Mouse (Mus musculus) liver, embryonic 16.5 days (tissue): ENCODE measurements around the gene Zbtb42. TPM values are rescaled to one million over a fixed set of nuclear protein-coding genes. Genes with fewer than 3 reads are reported as not detected.
A peak's percentile ranks its signal among the peaks of the same experiment; 100 is the strongest.

Experiments
- ATAC-seq: fragments of 200-750 bp; cut with Nextera tagmentation; 2 replicates; pipeline ENCODE4 v1.8.0; 2017; ENCODE audit warnings: low read depth, mild to moderate bottlenecking, moderate number of reproducible peaks, moderate library complexity
- H3K27ac ChIP-seq: fragments of 300-500 bp; sonication (generic); 2 replicates; pipeline ENCODE4 v1.5.1; 2014; ENCODE audit warnings: mild to moderate bottlenecking, low read length
- H3K27me3 ChIP-seq: fragments of 300-500 bp; sonication (generic); 2 replicates; pipeline ENCODE4 v1.6.1; 2014; ENCODE audit warnings: low read depth, low read length, mixed read lengths; ENCODE audit not compliant: control insufficient read depth, insufficient read depth
- H3K36me3 ChIP-seq: fragments of 300-500 bp; sonication (generic); 2 replicates; pipeline ENCODE4 v1.6.1; 2014; ENCODE audit warnings: mild to moderate bottlenecking; ENCODE audit not compliant: control insufficient read depth, insufficient read depth
- H3K4me1 ChIP-seq: fragments of 300-500 bp; sonication (generic); 2 replicates; pipeline ENCODE4 v1.6.1; 2014; ENCODE audit warnings: low read depth, low read length, mixed read lengths; ENCODE audit not compliant: control insufficient read depth
- H3K4me2 ChIP-seq: fragments of 300-500 bp; sonication (generic); 2 replicates; pipeline ENCODE4 v1.6.1; 2014; ENCODE audit warnings: low read depth, low read length, mixed read lengths
- H3K4me3 ChIP-seq: fragments of 300-500 bp; sonication (generic); 2 replicates; pipeline ENCODE4 v1.5.1; 2014; ENCODE audit warnings: low read depth, mild to moderate bottlenecking, low read length
- H3K9ac ChIP-seq: fragments of 300-500 bp; sonication (generic); 2 replicates; pipeline ENCODE4 v1.6.1; 2014; ENCODE audit warnings: low read depth, low read length
- H3K9me3 ChIP-seq: fragments of 300-500 bp; sonication (generic); replicated peaks from 2 replicates; pipeline ENCODE4 v1.6.1; 2016; ENCODE audit warnings: low read length; ENCODE audit not compliant: control insufficient read depth
- WGBS: fragments of 180-500 bp; shearing (Covaris S2); extraction: QIAGEN DNeasy Blood & Tissue Kit; methylation state at CpG from one replicate; pipeline ENCODE4 v1.1.7; 2014; ENCODE audit not compliant: insufficient replicate concordance; 5-methylcytosine and 5-hydroxymethylcytosine counted together
- polyA plus RNA-seq: library from polyadenylated mRNA; unstranded; fragments of >200 nt; fragmentation: Nextera tagmentation; extraction: Ambion mirVana; gene quantifications from 2 replicates; pipeline ENCODE4 v1.2.1, GENCODE M21; 2015

Gene Zbtb42
- polyA plus RNA-seq, 1 experiment from 2014 or later, result 1.5 TPM

- 0 out of 2 replicates have a peak, but pooled peaks cover under 1% of the 10 kb centered on the region for H3K36me3 ChIP-seq
- H3K4me2 ChIP-seq, result no peak overlapping the region
- 64% methylated on average over 5 of the region's 5 CpGs for WGBS
- H3K27ac ChIP-seq, result no peak overlapping the region
- H3K4me1 ChIP-seq, result no peaks in the 10 kb centered on the region; the same call in 1 of the 2 replicates
- H3K27me3 ChIP-seq, result no peaks in the 10 kb centered on the region
- no peaks in the 10 kb centered on the region for H3K9me3 ChIP-seq
- no peak overlapping the region for H3K4me3 ChIP-seq
- no peak overlapping the region for H3K9ac ChIP-seq
- no peak for ATAC-seq
Measured at GRCm38 (mm10) chr12:112664656-112665055, 14.0 kb upstream of the Zbtb42 start.

DNA sequence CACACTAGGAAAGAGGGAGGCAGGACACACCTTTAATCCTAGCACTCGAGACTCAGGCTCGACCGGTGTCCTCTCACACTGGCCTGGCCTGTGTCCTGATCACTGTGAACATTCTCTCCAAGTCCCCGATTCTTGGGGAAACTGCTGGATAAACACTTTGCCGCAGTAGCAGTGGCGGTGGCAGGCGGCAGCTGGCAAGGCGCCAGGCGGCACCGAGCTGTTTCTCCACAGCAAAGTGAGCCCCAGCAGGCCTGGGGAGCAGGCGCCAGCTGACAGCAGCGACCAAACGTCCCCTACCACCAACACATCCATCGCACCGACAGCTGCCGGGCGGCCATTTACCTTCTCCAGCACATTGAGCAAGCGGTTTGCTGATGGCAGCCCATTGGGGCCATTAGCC lies 13.2 kb upstream of the Zbtb42 start:
- H3K27me3 ChIP-seq, result no peaks in the 10 kb centered on the region
- no peak overlapping the region for H3K4me3 ChIP-seq
- no peak for ATAC-seq
- no peak overlapping the region for H3K4me2 ChIP-seq
- no peak overlapping the region for H3K9ac ChIP-seq
- H3K36me3 ChIP-seq, result no peaks in the 10 kb centered on the region
- no peaks in the 10 kb centered on the region for H3K9me3 ChIP-seq
- H3K4me1 ChIP-seq, result no peaks in the 10 kb centered on the region; the same call in 1 of the 2 replicates
- WGBS, result 76% methylated on average over 18 of the region's 18 CpGs
- no peak overlapping the region for H3K27ac ChIP-seq

GRCm38 (mm10) chr12:112665881-112666544 lies 12.6 kb upstream of the Zbtb42 start:
- WGBS, result 80% methylated on average over 9 of the region's 9 CpGs
- Histone ChIP-seq H3K27me3 (no peaks in the 10 kb centered on the region), H3K4me2 (no peak overlapping the region), H3K27ac (no peak overlapping the region), H3K9me3 (no peaks in the 10 kb centered on the region), H3K9ac (no peak overlapping the region), H3K4me3 (no peak overlapping the region), H3K4me1 (peaks cover 2% of the 10 kb centered on the region), H3K36me3 (no peaks in the 10 kb centered on the region)
- ATAC-seq, result no peak

GRCm38 (mm10) chr12:112667619-112668297 lies 10.9 kb upstream of the Zbtb42 start:
- Histone ChIP-seq H3K36me3 (no peaks in the 10 kb centered on the region), H3K4me3 (no peak overlapping the region), H3K4me1 (peaks cover 20% of the 10 kb centered on the region), H3K9me3 (no peaks in the 10 kb centered on the region), H3K27ac (no peak overlapping the region), H3K27me3 (no peaks in the 10 kb centered on the region), H3K9ac (no peak overlapping the region), H3K4me2 (no peak overlapping the region)
- 50% methylated on average over 10 of the region's 10 CpGs for WGBS
- no peak for ATAC-seq

GRCm38 (mm10) chr12:112670718-112671393 lies 7.8 kb upstream of the Zbtb42 start:
- Histone ChIP-seq H3K4me3 (no peak overlapping the region), H3K27ac (no peak overlapping the region; the same call in 1 of the 2 replicates), H3K4me1 (peaks cover 43% of the 10 kb centered on the region), H3K27me3 (no peaks in the 10 kb centered on the region), H3K4me2 (no peak overlapping the region), H3K9ac (no peak overlapping the region), H3K9me3 (no peaks in the 10 kb centered on the region), H3K36me3 (no peaks in the 10 kb centered on the region)
- no peak for ATAC-seq
- WGBS, result 46% methylated on average over 9 of the region's 9 CpGs

- H3K4me1 ChIP-seq, result peaks cover 43% of the 10 kb centered on the region
- H3K9ac ChIP-seq, result no peak overlapping the region
- no peak overlapping the region for H3K27ac ChIP-seq
- 76% methylated on average over 7 of the region's 7 CpGs for WGBS
- H3K4me3 ChIP-seq, result no peak overlapping the region
- H3K9me3 ChIP-seq, result no peaks in the 10 kb centered on the region
- ATAC-seq, result no peak
- H3K4me2 ChIP-seq, result no peak overlapping the region; the same call in 1 of the 2 replicates
- H3K27me3 ChIP-seq, result peaks cover under 1% of the 10 kb centered on the region
- H3K36me3 ChIP-seq, result no peaks in the 10 kb centered on the region
Measured at GRCm38 (mm10) chr12:112671891-112672290, 6.7 kb upstream of the Zbtb42 start.

DNA sequence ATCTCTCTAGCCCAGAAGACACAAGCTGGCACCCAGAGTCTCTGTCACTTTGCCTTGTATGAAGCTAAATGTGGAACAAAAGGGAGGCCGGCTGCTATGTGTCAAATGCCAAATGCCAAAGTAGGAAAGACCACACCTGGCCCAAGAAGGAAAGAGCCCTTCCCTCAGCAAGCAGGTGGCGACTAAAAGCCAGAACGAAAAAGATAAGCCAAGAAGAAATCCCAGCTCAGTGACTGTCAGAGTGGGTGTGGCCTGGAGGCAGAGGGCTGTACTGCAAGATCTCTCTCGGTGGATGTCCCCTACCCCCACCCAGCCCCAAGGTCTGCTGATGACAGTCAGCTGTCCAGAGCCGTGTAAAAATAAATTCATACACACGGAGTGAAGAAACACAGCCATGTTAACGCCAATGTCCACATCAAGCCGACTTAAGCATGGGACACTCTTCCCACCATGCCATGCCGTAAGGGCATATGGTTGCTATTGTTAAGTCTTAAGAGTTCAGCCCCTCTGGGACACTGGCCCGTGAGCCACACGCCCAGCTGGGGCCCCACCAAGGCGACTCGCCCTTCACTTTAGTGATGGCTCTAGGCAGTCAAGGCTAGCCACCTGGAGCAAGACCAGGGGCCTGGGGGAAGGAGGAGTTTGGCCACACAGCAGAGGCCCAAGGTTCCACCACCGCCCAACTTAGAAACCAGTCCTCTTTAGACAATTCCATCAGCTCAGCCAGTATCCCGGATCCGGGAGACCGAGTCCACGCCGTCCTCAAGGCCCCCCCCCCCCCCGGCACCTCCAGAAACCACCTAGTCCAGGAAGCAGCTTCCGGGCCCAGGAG lies 5.7 kb upstream of the Zbtb42 start:
- peak overlapping the region; percentile 89 for H3K9ac ChIP-seq
- H3K27ac ChIP-seq, result peak overlapping the region; percentile 91
- peak overlapping the region; percentile 82 for H3K4me3 ChIP-seq
- H3K9me3 ChIP-seq, result no peaks in the 10 kb centered on the region
- no peak for ATAC-seq
- no peaks in the 10 kb centered on the region for H3K36me3 ChIP-seq
- WGBS, result 4% methylated on average over 21 of the region's 21 CpGs
- H3K27me3 ChIP-seq, result peaks cover 12% of the 10 kb centered on the region
- H3K4me2 ChIP-seq, result peak overlapping the region; percentile 96
- peaks cover 43% of the 10 kb centered on the region for H3K4me1 ChIP-seq

DNA sequence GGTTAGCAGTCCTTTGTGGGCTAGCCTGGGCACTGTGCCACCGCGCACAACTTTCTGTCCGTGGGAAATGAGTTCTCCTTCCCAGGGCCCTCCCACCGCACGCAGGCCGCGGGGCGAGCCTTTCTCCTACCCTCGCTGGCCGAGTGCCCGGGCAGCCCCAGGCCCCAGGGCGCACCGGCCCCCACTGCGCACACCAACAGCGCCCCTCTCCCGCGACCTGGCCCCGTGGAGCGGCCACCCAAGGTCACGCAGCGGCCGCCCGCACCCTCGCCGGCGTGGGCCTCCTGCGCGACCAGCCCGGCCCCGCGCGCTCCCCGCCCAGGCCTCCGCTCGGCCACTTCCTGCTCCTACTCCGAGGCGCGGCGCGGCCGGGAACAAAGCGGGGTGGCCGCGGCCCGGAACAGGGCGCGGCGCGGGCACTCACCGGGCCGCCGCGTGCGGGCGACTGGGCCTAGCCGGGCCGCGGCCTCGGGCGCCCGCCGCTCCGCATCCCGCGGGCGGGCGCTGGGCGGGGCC lies 5.0 kb upstream of the Zbtb42 start:
- Histone ChIP-seq H3K9ac (peak overlapping the region; percentile 89), H3K27ac (peak overlapping the region; percentile 91), H3K27me3 (peaks cover 18% of the 10 kb centered on the region), H3K9me3 (no peaks in the 10 kb centered on the region), H3K4me2 (peak overlapping the region; percentile 96), H3K36me3 (no peaks in the 10 kb centered on the region), H3K4me1 (peaks cover 43% of the 10 kb centered on the region), H3K4me3 (peak overlapping the region; percentile 82)
- ATAC-seq, result peak; percentile 20
- 1% methylated on average over 57 of the region's 68 CpGs for WGBS
